28 mouse cellular contexts compared by ENCODE assay signal in the genomic region with DNA sequence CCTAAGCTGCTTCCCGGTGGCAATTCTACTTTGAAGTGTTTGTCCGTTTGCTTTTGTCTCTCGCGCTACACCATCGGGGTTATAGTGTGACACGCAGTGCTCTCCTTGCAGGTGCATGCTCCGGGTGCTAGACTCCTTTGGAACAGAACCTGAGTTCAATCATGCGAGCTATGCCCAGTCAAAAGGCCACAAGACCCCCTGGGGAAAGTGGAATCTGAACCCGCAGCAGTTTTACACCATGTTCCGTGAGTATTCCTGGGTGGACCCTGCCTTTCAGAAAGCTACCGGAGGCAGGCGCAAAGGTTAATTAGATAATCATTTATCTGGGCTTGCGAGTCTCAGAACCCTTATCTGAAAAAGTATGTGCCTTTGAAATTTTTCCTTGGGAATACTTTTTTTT.
DNase-seq lines count a peak whose midpoint lies in the region; ATAC-seq and TF ChIP-seq lines count a peak whose summit lies in the region.
"Had no signal": no experiment of that assay in that cellular context is flagged by ENCODE, and none has a peak within 500 bp of the region (broad histone marks: within the 10 kb centered on the region; RNA-seq: fewer than 3 reads in every experiment).

No protein-coding gene starts in this region.

- H3K4me3 ChIP-seq in liver, postnatal 0 days (ENCODE audit: low read depth, low read length), result no peak overlapping the region
- H3K4me3 ChIP-seq in liver, embryonic 12.5 days, result no peak overlapping the region
- H3K4me3 ChIP-seq in hindbrain, embryonic 13.5 days, result no peak overlapping the region
- H3K4me3 ChIP-seq: embryonic facial prominence, embryonic 15.5 days; heart, embryonic 12.5 days; hindbrain, embryonic 12.5 days; layer of hippocampus, adult 2 months; midbrain, embryonic 10.5 days; myocyte; neural tube, embryonic 13.5 days had no signal

- H3K27ac ChIP-seq in liver, postnatal 0 days (ENCODE audit: low read depth), result no peak overlapping the region
- H3K27ac ChIP-seq in liver, embryonic 12.5 days, result no peak overlapping the region
- H3K27ac ChIP-seq in hindbrain, embryonic 13.5 days, result no peak overlapping the region
- H3K27ac ChIP-seq: embryonic facial prominence, embryonic 15.5 days; hindbrain, embryonic 12.5 days; layer of hippocampus, adult 2 months; liver, embryonic 14.5 days; midbrain, embryonic 10.5 days; neural tube, embryonic 13.5 days had no signal

- no peak for TF ChIP-seq EP300 in liver, postnatal 0 days (IDR thresholded peaks at IDR 0.05; ENCODE audit: low read depth)

- no peak for DNase-seq in liver, postnatal 0 days
- peak; percentile 96 for DNase-seq in kidney, adult 9 months
- DNase-seq in kidney, postnatal 25 days, result peak; percentile 75 to 90
- peak; percentile 50 for DNase-seq in yolk sac, embryonic 10.5 days (ENCODE audit: low spot score)
- no peak for DNase-seq in heart, postnatal 14 days
- DNase-seq in embryo, embryonic 10 days (ENCODE audit: low spot score), result no peak
- DNase-seq: adrenal gland, postnatal 10 days; cerebellum, adult 2 months; cerebellum, postnatal 36 days; gastrocnemius, postnatal 10 days; heart, adult 11 months; heart, postnatal 10 days; lung, postnatal 4 days; retina, postnatal 1 day; thymus, adult 18-20 months; thymus, postnatal 4 days had no signal

- H3K27me3 ChIP-seq in liver, postnatal 0 days (ENCODE audit: insufficient read depth, low read length), result no peaks in the 10 kb centered on the region
- no peaks in the 10 kb centered on the region for H3K27me3 ChIP-seq in liver, embryonic 12.5 days (replicated peaks)
- no peaks in the 10 kb centered on the region for H3K27me3 ChIP-seq in hindbrain, embryonic 13.5 days
- H3K27me3 ChIP-seq: embryonic facial prominence, embryonic 15.5 days; heart, embryonic 12.5 days; hindbrain, embryonic 12.5 days; neural tube, embryonic 13.5 days had no signal

- no peaks in the 10 kb centered on the region for H3K4me1 ChIP-seq in liver, postnatal 0 days (ENCODE audit: insufficient read depth)
- H3K4me1 ChIP-seq in liver, embryonic 12.5 days, result no peaks in the 10 kb centered on the region
- peaks cover 10% of the 10 kb centered on the region; the same call in 1 of the 2 replicates for H3K4me1 ChIP-seq in hindbrain, embryonic 13.5 days (replicated peaks)
- H3K4me1 ChIP-seq: heart, embryonic 12.5 days had no signal

- no peak for ATAC-seq in liver, postnatal 0 days
- ATAC-seq in liver, embryonic 12.5 days, result no peak
- ATAC-seq in hindbrain, embryonic 13.5 days (ENCODE audit: low FRiP score), result no peak
- ATAC-seq: forebrain, embryonic 14.5 days; midbrain, embryonic 16.5 days had no signal

- TF ChIP-seq CTCF in liver, postnatal 0 days (IDR thresholded peaks at IDR 0.05; ENCODE audit: low read depth), result no peak

- no peak overlapping the region for H3K9ac ChIP-seq in liver, postnatal 0 days (replicated peaks)
- H3K9ac ChIP-seq in liver, embryonic 12.5 days, result no peak overlapping the region
- no peak overlapping the region for H3K9ac ChIP-seq in hindbrain, embryonic 13.5 days
- H3K9ac ChIP-seq: embryonic facial prominence, embryonic 15.5 days; heart, embryonic 12.5 days; hindbrain, embryonic 12.5 days; liver, embryonic 14.5 days; neural tube, embryonic 13.5 days had no signal

- no peaks in the 10 kb centered on the region for H3K9me3 ChIP-seq in liver, postnatal 0 days (ENCODE audit: low read length)
- H3K9me3 ChIP-seq in liver, embryonic 12.5 days (replicated peaks), result no peaks in the 10 kb centered on the region
- no peaks in the 10 kb centered on the region for H3K9me3 ChIP-seq in hindbrain, embryonic 13.5 days
- H3K9me3 ChIP-seq: embryonic facial prominence, embryonic 15.5 days; heart, embryonic 12.5 days; hindbrain, embryonic 12.5 days; midbrain, embryonic 10.5 days; neural tube, embryonic 13.5 days had no signal

- no peaks in the 10 kb centered on the region for H3K36me3 ChIP-seq in liver, postnatal 0 days (replicated peaks; ENCODE audit: insufficient read depth, low read length)
- peaks cover 3% of the 10 kb centered on the region for H3K36me3 ChIP-seq in liver, embryonic 12.5 days
- peaks cover 25% of the 10 kb centered on the region for H3K36me3 ChIP-seq in hindbrain, embryonic 13.5 days

- intact Hi-C loops in heart, postnatal 14 days (cut with DNase I), result no loop called here

- WGBS in liver, postnatal 0 days (ENCODE audit: insufficient replicate concordance), result 64% methylated on average over 13 of the region's 13 CpGs
- 78% methylated on average over 13 of the region's 13 CpGs for WGBS in liver, embryonic 12.5 days (ENCODE audit: insufficient replicate concordance)
- WGBS in hindbrain, embryonic 13.5 days, result 75% methylated on average over 13 of the region's 13 CpGs

- peak overlapping the region; percentile 3 for H3K4me2 ChIP-seq in liver, postnatal 0 days (ENCODE audit: low read depth, low read length)
- no peak overlapping the region for H3K4me2 ChIP-seq in liver, embryonic 12.5 days
- H3K4me2 ChIP-seq in hindbrain, embryonic 13.5 days, result no peak overlapping the region
- H3K4me2 ChIP-seq: embryonic facial prominence, embryonic 15.5 days; heart, embryonic 12.5 days; hindbrain, embryonic 12.5 days; neural tube, embryonic 13.5 days had no signal

Comparison
In these comparisons a context has a peak if more than half of its experiments do, and no peak if none do; other contexts are left out.
1. DNase-seq: peak in kidney, adult 9 months (single experiment), kidney, postnatal 25 days (2 of 2) and yolk sac, embryonic 10.5 days (single experiment); none in liver, postnatal 0 days (single experiment), heart, postnatal 14 days (0 of 2) and embryo, embryonic 10 days (single experiment).